Mouse (Mus musculus) bone marrow macrophage, adult 2 months (primary cell): ENCODE results near the gene Nsg1.

Experiments used
- CTCF ChIP-seq: IDR thresholded peaks from 2 replicates; pipeline ENCODE4 v1.5.1; 2012; ENCODE audit warnings: low read depth, mild to moderate bottlenecking, low read length, moderate library complexity
- POLR2A ChIP-seq: IDR thresholded peaks from 2 replicates; pipeline ENCODE4 v1.6.1; 2012; ENCODE audit warnings: mild to moderate bottlenecking, low read depth, low read length, borderline replicate concordance

DNA sequence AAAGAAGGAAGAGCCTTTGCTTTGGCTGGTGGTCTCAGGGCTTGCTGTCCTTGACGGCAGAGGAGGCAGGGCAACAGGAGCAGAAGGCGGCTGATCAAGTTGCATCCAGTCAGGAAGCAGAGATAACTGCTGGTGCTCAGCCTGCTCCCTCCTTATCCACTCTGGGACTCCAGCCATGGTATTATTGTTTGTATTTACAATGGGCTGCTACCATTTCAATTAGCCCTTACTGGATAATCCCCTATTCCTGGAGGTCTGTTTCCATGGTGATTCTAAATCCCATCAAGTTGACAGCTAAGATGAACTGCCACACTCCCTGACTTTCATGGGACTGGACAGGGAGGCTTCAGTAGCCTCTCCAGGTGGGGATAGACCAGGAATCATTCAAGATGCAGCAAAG, 35.2 kb upstream of the Nsg1 start:
- TF ChIP-seq POLR2A: no peak
- no peak for TF ChIP-seq CTCF
